Mouse (Mus musculus) liver, adult 2 months (tissue): ENCODE data around the gene Krt13.

Source experiments
- CTCF ChIP-seq: fragments of 200-500 bp; IDR thresholded peaks from 2 replicates; pipeline ENCODE4 v1.5.1; 2011; ENCODE audit warnings: low read depth, low read length, control low read depth
- POLR2A ChIP-seq: fragments of 200-500 bp; IDR thresholded peaks from 2 replicates; pipeline ENCODE4 v1.6.1; 2011; ENCODE audit warnings: low read length, control low read depth; ENCODE audit not compliant: insufficient read depth; ENCODE audit errors: extremely low read depth

DNA sequence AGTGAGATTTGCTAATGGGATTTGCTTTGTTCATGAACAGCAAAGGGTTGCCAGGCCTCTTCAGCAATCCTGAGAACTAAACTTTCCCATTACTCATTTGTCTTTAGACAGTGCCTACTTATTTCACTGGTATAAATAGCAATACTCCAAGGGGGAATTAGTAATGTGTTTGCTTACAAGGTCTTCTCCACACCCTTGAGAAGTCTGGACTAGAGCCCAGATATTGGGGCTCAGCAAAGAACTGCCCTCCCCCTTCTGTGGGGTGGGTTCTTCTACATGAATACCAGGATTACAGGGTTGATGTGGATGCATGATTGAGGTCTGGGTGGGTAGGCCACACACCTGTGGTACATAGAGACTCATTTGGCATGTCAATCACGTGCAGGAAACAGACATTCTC lies 47.5 kb downstream of the Krt13 start:
- TF ChIP-seq CTCF (no peak), POLR2A (no peak)
